Comparison of ENCODE assay signal across 7 mouse cellular contexts in the genomic region with DNA sequence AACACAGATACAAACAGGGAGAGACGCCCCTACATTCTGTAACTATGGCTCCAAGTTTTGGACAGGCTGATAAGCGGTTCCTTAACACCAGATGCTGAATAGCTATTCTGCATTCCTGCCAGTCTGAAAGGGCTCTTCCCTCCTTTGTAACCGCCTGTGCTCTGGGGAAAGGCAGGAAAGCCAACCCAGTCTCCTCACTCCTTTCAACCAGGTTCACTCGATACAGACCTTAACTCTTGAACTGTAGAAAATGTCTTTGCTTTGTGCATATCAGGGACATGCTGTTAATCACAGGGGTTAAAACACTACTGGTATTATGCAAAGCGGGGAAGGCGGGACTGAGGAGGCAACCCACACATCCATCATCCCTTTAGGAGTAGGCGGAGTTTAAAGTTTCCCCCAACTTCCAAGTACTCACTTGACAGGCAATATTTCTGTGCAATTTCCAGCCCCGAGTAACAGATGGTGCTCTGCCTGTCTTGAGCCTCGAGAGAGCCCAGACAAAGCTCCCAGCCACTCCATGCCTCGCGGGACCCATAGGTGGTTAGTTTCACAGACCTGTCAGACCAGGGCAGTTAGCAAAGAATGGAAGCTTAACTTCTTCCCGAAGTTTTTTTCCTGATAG. TPM values are rescaled to one million over a fixed set of nuclear protein-coding genes. Genes with fewer than 3 reads are reported as not detected.
DNase-seq lines count a peak whose midpoint lies in the region; ATAC-seq lines count a peak whose summit lies in the region.

No protein-coding gene starts in this region.

- peak; percentile 21 for DNase-seq in brain, adult 2 months (ENCODE audit: low read depth, low spot score)
- DNase-seq in heart, postnatal 36 days = peak; percentile 41 to 52
- DNase-seq in kidney, postnatal 4 days = peak; percentile 43 to 66
- DNase-seq in midbrain, embryonic 11.5 days (ENCODE audit: low spot score, missing footprints) = peak; percentile 93
- peak; percentile 55 for DNase-seq in yolk sac, embryonic 10.5 days (ENCODE audit: low spot score)
- DNase-seq in layer of hippocampus, adult 9-10 months (ENCODE audit: low spot score) = no peak

- peak; percentile 19; the same call in 1 of the 2 replicates for ATAC-seq in forebrain, embryonic 12.5 days (ENCODE audit: low FRiP score)
- ATAC-seq in midbrain, embryonic 11.5 days (ENCODE audit: low FRiP score) = peak; percentile 13; the same call in 1 of the 2 replicates

- H3K4me2 ChIP-seq in forebrain, embryonic 12.5 days = peak overlapping the region; percentile 88
- peak overlapping the region; percentile 49 for H3K4me2 ChIP-seq in midbrain, embryonic 11.5 days

- no peak overlapping the region for H3K27ac ChIP-seq in forebrain, embryonic 12.5 days
- H3K27ac ChIP-seq in midbrain, embryonic 11.5 days (ENCODE audit: low read depth, low read length) = no peak overlapping the region; the same call in 1 of the 2 replicates

- H3K27me3 ChIP-seq in forebrain, embryonic 12.5 days = peaks cover 10% of the 10 kb centered on the region; the same call in 1 of the 2 replicates
- H3K27me3 ChIP-seq in midbrain, embryonic 11.5 days (ENCODE audit: control insufficient read depth, insufficient read depth, low read length) = no peaks in the 10 kb centered on the region

- H3K9ac ChIP-seq in forebrain, embryonic 12.5 days = peak overlapping the region; percentile 79
- peak overlapping the region; percentile 83 for H3K9ac ChIP-seq in midbrain, embryonic 11.5 days (ENCODE audit: low read length)

- no peaks in the 10 kb centered on the region for H3K36me3 ChIP-seq in forebrain, embryonic 12.5 days (replicated peaks)
- H3K36me3 ChIP-seq in midbrain, embryonic 11.5 days (ENCODE audit: control insufficient read depth, insufficient read depth, low read length) = no peaks in the 10 kb centered on the region

- intact Hi-C loops in heart, postnatal 36 days (cut with DNase I) = loop anchor here (2.0 to 10.0 kb wide), 4 partner anchors 52 to 909 kb away; a partner anchor contains a TSS

- H3K4me3 ChIP-seq in forebrain, embryonic 12.5 days (replicated peaks) = peak overlapping the region; percentile 79
- H3K4me3 ChIP-seq in midbrain, embryonic 11.5 days (ENCODE audit: low read depth, low read length) = peak overlapping the region; percentile 81

- 2% methylated on average over 12 of the region's 12 CpGs for WGBS in forebrain, embryonic 12.5 days
- WGBS in midbrain, embryonic 11.5 days = 2% methylated on average over 12 of the region's 12 CpGs

- H3K9me3 ChIP-seq in forebrain, embryonic 12.5 days = no peaks in the 10 kb centered on the region
- H3K9me3 ChIP-seq in midbrain, embryonic 11.5 days (ENCODE audit: control insufficient read depth, low read length) = no peaks in the 10 kb centered on the region

- peaks cover 13% of the 10 kb centered on the region for H3K4me1 ChIP-seq in forebrain, embryonic 12.5 days
- H3K4me1 ChIP-seq in midbrain, embryonic 11.5 days (ENCODE audit: control insufficient read depth, insufficient read depth, low read length) = peaks cover 4% of the 10 kb centered on the region

RNA-seq across cellular contexts. Expression of a gene that starts 1.2 kb away (rescaled TPM):
- 12.4 and 17.0 TPM in 2 replicates for polyA plus RNA-seq in forebrain, embryonic 12.5 days (2016; fragmentation: Nextera tagmentation; extraction: Ambion mirVana)
- 1 to 10 TPM; 3.0 to 3.1 TPM for total RNA-seq in heart, postnatal 36 days (2021)
- 12.1 and 13.6 TPM in 2 replicates for polyA plus RNA-seq in midbrain, embryonic 11.5 days (2014; fragmentation: Nextera tagmentation; extraction: Ambion mirVana)
